Mouse (Mus musculus) hindbrain, embryonic 14.5 days (tissue): Measurements from ENCODE around the gene Ptpro. TPM values are rescaled to one million over a fixed set of nuclear protein-coding genes. Genes with fewer than 3 reads are reported as not detected.
"Not testable (repeated sequence)": the region's sequence is repeated elsewhere in the genome, so short reads cannot be mapped to it uniquely, and the experiment has no call there.

ENCODE experiments used
- ATAC-seq: fragments of 200-750 bp; cut with Nextera tagmentation; 2 replicates; pipeline ENCODE4 v1.8.0; 2017; ENCODE audit warnings: moderate number of reproducible peaks, mild to moderate bottlenecking, moderate TSS enrichment, moderate library complexity; ENCODE audit not compliant: low FRiP score
- DNase-seq: peaks from one replicate; pipeline ENCODE4 v3.0.0-alpha.2; 2015; ENCODE audit warnings: low spot score
- H3K27ac ChIP-seq: fragments of 300-500 bp; sonication (generic); 2 replicates; pipeline ENCODE4 v1.5.1; 2014; ENCODE audit warnings: mild to moderate bottlenecking, moderate library complexity
- H3K27me3 ChIP-seq: fragments of 300-500 bp; sonication (generic); 2 replicates; pipeline ENCODE4 v1.6.1; 2014; ENCODE audit warnings: mild to moderate bottlenecking, low read length, mixed read lengths; ENCODE audit not compliant: control insufficient read depth, insufficient read depth
- H3K36me3 ChIP-seq: fragments of 300-500 bp; sonication (generic); replicated peaks from 2 replicates; pipeline ENCODE4 v1.6.1; 2014; ENCODE audit not compliant: control insufficient read depth, insufficient read depth
- H3K4me1 ChIP-seq: fragments of 300-500 bp; sonication (generic); replicated peaks from 2 replicates; pipeline ENCODE4 v1.6.1; 2014; ENCODE audit warnings: antibody characterized with exemption, low read length, mixed read lengths; ENCODE audit not compliant: control insufficient read depth, insufficient read depth
- H3K4me2 ChIP-seq: fragments of 300-500 bp; sonication (generic); replicated peaks from 2 replicates; pipeline ENCODE4 v1.6.1; 2014; ENCODE audit warnings: mild to moderate bottlenecking, moderate library complexity
- H3K4me3 ChIP-seq: fragments of 300-500 bp; sonication (generic); replicated peaks from 2 replicates; pipeline ENCODE4 v1.5.1; 2014; ENCODE audit warnings: mild to moderate bottlenecking, low read length
- H3K9ac ChIP-seq: fragments of 300-500 bp; sonication (generic); 2 replicates; pipeline ENCODE4 v1.6.1; 2014
- H3K9me3 ChIP-seq: fragments of 300-500 bp; sonication (generic); 2 replicates; pipeline ENCODE4 v1.6.1; 2016; ENCODE audit warnings: low read length; ENCODE audit not compliant: control insufficient read depth
- WGBS: fragments of 180-500 bp; shearing (Covaris S2); extraction: QIAGEN DNeasy Blood & Tissue Kit; methylation state at CpG from one replicate; pipeline ENCODE4 v1.1.7; 2014; 5-methylcytosine and 5-hydroxymethylcytosine counted together
- polyA plus RNA-seq: library from polyadenylated mRNA; unstranded; fragments of >200 nt; fragmentation: Nextera tagmentation; extraction: Ambion mirVana; gene quantifications from 2 replicates; pipeline ENCODE4 v1.2.1, GENCODE M21; 2014

Ptpro gene
- polyA plus RNA-seq, 1 experiment from 2014 or later, result 54.6 TPM

- DNase-seq (no peak), ATAC-seq (no peak)
- Histone ChIP-seq H3K9me3 (no peaks in the 10 kb centered on the region), H3K4me1 (0 out of 2 replicates have a peak, but pooled peaks cover 13% of the 10 kb centered on the region), H3K27me3 (no peaks in the 10 kb centered on the region), H3K27ac (no peak overlapping the region), H3K4me3 (no peak overlapping the region), H3K9ac (no peak overlapping the region), H3K4me2 (no peak overlapping the region), H3K36me3 (peaks cover 7% of the 10 kb centered on the region; the same call in 1 of the 2 replicates)
- WGBS, result 88% methylated on average over 3 of the region's 3 CpGs
Measured at GRCm38 (mm10) chr6:137467696-137468095, 215.6 kb downstream of the Ptpro start.

DNA sequence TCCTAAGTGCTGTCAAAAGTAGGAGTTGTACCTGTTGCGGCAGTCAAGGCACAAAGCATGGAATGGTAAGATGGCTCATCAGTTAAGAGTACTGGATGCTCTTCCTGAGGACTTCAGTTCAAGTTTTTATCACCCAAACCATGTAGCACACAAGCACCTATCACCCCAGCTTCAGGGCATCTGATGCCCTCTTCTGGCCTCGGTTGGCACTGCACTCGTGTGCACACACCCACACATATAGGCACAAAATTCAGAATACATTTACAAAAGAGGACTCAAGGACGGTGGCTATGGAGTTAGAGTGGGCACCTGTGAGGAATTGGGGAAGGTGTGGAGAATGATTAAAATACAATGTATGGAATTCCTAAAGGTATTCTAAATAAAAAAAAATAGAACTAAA, 217.4 kb downstream of the Ptpro start:
- Histone ChIP-seq H3K9me3 (no peaks in the 10 kb centered on the region), H3K36me3 (no peaks in the 10 kb centered on the region), H3K4me2 (no peak overlapping the region), H3K27ac (no peak overlapping the region), H3K27me3 (no peaks in the 10 kb centered on the region), H3K9ac (no peak overlapping the region), H3K4me1 (0 out of 2 replicates have a peak, but pooled peaks cover 13% of the 10 kb centered on the region), H3K4me3 (no peak overlapping the region)
- ATAC-seq, result no peak
- WGBS, result 98% methylated on average over 4 of the region's 4 CpGs
- DNase-seq, result no peak

DNA sequence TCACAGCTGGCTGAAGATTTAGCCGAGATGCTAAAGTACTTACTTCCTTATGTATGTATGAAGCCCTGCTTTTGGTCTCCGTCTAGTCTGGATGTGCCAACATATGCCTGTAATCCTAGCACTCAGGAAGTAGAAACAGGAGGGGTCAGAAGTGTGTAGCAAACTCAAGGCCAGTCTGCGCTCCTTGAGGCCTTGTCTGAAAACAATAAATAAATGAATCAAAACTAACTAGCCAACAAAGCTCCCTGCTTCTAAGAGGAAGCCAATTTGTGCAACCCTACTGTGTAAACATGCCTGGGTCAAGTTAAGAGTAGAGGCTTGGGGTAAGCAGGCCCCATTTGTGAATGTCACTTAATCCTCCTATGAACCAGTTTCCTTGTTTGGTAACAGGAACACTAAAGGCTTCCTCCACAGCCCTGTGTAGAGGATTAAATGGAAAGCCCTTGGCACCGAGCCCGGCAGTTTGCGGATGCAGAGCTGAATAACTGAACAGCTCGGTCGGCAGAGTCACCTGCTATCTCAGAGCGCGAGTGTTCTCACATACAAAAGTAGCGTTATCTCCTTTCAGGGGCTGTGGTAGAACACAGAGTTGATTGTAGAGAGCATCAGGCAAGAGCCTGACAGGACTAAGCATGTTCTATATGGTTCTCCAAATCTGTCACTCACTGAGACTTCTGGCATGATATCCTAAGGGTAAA, 218.9 kb downstream of the Ptpro start:
- no peak overlapping the region for H3K4me2 ChIP-seq
- ATAC-seq (peak; percentile 69), DNase-seq (peak; percentile 79)
- no peaks in the 10 kb centered on the region for H3K27me3 ChIP-seq
- H3K9me3 ChIP-seq, result 0 out of 2 replicates have a peak, but pooled peaks cover 2% of the 10 kb centered on the region
- no peak overlapping the region for H3K9ac ChIP-seq
- WGBS, result 50% methylated on average over 11 of the region's 11 CpGs
- no peaks in the 10 kb centered on the region for H3K36me3 ChIP-seq
- H3K4me3 ChIP-seq, result no peak overlapping the region
- H3K27ac ChIP-seq, result peak overlapping the region; percentile 20; the same call in 1 of the 2 replicates
- H3K4me1 ChIP-seq, result 0 out of 2 replicates have a peak, but pooled peaks cover 8% of the 10 kb centered on the region

DNA sequence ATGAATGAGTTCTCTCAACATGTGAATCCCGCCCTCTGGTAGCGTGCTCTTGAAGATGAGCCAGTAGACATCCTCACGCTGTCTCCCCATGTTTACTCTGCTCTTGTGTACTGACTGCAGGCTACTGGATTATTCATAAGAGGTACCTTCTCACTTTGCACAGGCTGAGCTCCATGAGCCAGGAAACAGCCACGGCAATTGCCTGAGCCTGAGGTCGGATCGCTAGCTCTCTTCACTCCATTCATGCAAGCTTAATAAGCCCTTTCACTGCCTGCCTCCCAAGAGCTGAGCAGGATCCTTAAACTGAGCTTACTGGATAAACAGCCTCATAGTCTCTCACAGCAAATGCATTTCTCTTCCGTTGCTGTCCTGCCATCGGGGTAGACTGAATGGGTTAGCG, 220.0 kb downstream of the Ptpro start:
- ATAC-seq, result peak; percentile 40; the same call in 1 of the 2 replicates
- 46% methylated on average over 9 of the region's 9 CpGs for WGBS
- H3K4me1 ChIP-seq, result 0 out of 2 replicates have a peak, but pooled peaks cover 8% of the 10 kb centered on the region
- 0 out of 2 replicates have a peak overlapping the region, but pooled peaks have one; percentile 18 for H3K27ac ChIP-seq
- peak; percentile 31 for DNase-seq
- H3K9me3 ChIP-seq, result 0 out of 2 replicates have a peak, but pooled peaks cover 6% of the 10 kb centered on the region
- H3K4me3 ChIP-seq, result no peak overlapping the region
- no peak overlapping the region for H3K4me2 ChIP-seq
- no peaks in the 10 kb centered on the region for H3K27me3 ChIP-seq
- H3K36me3 ChIP-seq, result no peaks in the 10 kb centered on the region
- H3K9ac ChIP-seq, result no peak overlapping the region

DNA sequence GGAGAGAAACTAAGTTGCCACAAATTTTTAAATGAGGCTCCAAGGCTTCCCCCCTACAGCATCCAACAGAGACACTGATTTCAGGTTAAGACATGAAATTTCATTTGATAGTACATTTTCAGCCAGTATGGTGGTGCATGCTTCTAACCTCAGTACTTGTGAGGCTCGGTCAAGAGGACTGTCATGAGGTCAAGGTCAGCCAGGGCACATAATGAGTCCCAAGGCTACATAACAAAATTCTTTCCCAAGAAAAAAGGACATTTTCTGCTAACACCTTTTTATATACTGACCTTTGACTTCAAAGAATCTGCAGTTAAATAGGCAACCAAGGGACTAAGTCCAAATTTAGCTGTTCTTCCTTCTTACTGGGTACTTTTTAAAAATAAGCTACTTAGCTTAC, 221.3 kb downstream of the Ptpro start:
- no peak for DNase-seq
- Histone ChIP-seq H3K9ac (no peak overlapping the region), H3K27me3 (no peaks in the 10 kb centered on the region), H3K27ac (no peak overlapping the region), H3K4me1 (0 out of 2 replicates have a peak, but pooled peaks cover 8% of the 10 kb centered on the region), H3K9me3 (0 out of 2 replicates have a peak, but pooled peaks cover 6% of the 10 kb centered on the region), H3K36me3 (no peaks in the 10 kb centered on the region), H3K4me2 (no peak overlapping the region), H3K4me3 (no peak overlapping the region)
- WGBS, result 82% methylated on average over 1 of the region's 1 CpGs
- no peak for ATAC-seq

DNA sequence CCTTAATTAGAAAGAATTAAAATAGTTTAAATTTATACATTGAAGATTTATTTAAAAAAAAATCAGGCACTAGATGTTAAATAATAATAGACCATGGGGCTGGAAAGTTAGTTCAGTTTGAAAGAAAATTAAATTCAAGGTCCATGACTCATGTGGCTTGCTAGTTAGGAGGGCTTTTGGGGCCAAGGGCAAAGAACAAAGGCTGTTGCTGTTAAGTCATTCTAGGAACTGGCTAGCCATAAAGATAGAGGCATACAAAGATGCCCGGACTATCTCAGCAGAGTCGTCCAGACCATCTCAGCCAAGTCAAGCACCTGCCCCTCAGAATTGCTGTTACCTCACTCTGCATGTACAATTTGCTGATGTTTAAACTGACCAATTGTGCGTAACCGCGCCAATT, 223.6 kb downstream of the Ptpro start:
- 98% methylated on average over 5 of the region's 5 CpGs for WGBS

GRCm38 (mm10) chr6:137482891-137483290, 230.8 kb downstream of the Ptpro start:
- no peaks in the 10 kb centered on the region for H3K27me3 ChIP-seq
- H3K9me3 ChIP-seq, result no peaks in the 10 kb centered on the region
- no peaks in the 10 kb centered on the region for H3K36me3 ChIP-seq
- no peak overlapping the region for H3K4me3 ChIP-seq
- no peak for ATAC-seq
- H3K4me2 ChIP-seq, result no peak overlapping the region
- no peak for DNase-seq
- H3K9ac ChIP-seq, result no peak overlapping the region
- no peaks in the 10 kb centered on the region for H3K4me1 ChIP-seq
- WGBS, result 73% methylated on average over 7 of the region's 7 CpGs
- no peak overlapping the region for H3K27ac ChIP-seq

More for the DNA sequence above, 223.6 kb downstream of the Ptpro start:
- H3K9ac ChIP-seq, H3K27me3 ChIP-seq, H3K4me1 ChIP-seq, H3K36me3 ChIP-seq, H3K4me2 ChIP-seq, DNase-seq, H3K4me3 ChIP-seq, ATAC-seq, H3K27ac ChIP-seq, H3K9me3 ChIP-seq: not testable (repeated sequence)

GRCm38 (mm10) chr6:137487443-137487842, 235.3 kb downstream of the Ptpro start:
- Histone ChIP-seq H3K4me2 (no peak overlapping the region), H3K9me3 (no peaks in the 10 kb centered on the region), H3K27ac (no peak overlapping the region), H3K9ac (no peak overlapping the region), H3K4me1 (no peaks in the 10 kb centered on the region), H3K4me3 (no peak overlapping the region), H3K36me3 (no peaks in the 10 kb centered on the region; the same call in 1 of the 2 replicates), H3K27me3 (no peaks in the 10 kb centered on the region)
- ATAC-seq (no peak), DNase-seq (no peak)
- 44% methylated on average over 6 of the region's 6 CpGs for WGBS

- Histone ChIP-seq H3K36me3 (no peaks in the 10 kb centered on the region; the same call in 1 of the 2 replicates), H3K4me2 (no peak overlapping the region), H3K27ac (no peak overlapping the region), H3K27me3 (no peaks in the 10 kb centered on the region), H3K9ac (no peak overlapping the region), H3K4me3 (no peak overlapping the region), H3K4me1 (no peaks in the 10 kb centered on the region), H3K9me3 (no peaks in the 10 kb centered on the region)
- WGBS, result 92% methylated on average over 14 of the region's 14 CpGs
- ATAC-seq, result no peak
- no peak for DNase-seq
Measured at GRCm38 (mm10) chr6:137490115-137490514, 238.0 kb downstream of the Ptpro start.
